Mouse (Mus musculus) c-Kit-positive CD71-positive TER-119-positive erythroid progenitor cells, embryonic 14.5 days (primary cell): ENCODE results near the gene Crcp.
"Not testable (repeated sequence)": the region's sequence is repeated elsewhere in the genome, so short reads cannot be mapped to it uniquely, and the experiment has no call there.

Source experiments
- DNase-seq: peaks from one replicate; pipeline ENCODE4 v3.0.0-alpha.2; 2013; ENCODE audit warnings: low spot score

The Crcp gene

DNA sequence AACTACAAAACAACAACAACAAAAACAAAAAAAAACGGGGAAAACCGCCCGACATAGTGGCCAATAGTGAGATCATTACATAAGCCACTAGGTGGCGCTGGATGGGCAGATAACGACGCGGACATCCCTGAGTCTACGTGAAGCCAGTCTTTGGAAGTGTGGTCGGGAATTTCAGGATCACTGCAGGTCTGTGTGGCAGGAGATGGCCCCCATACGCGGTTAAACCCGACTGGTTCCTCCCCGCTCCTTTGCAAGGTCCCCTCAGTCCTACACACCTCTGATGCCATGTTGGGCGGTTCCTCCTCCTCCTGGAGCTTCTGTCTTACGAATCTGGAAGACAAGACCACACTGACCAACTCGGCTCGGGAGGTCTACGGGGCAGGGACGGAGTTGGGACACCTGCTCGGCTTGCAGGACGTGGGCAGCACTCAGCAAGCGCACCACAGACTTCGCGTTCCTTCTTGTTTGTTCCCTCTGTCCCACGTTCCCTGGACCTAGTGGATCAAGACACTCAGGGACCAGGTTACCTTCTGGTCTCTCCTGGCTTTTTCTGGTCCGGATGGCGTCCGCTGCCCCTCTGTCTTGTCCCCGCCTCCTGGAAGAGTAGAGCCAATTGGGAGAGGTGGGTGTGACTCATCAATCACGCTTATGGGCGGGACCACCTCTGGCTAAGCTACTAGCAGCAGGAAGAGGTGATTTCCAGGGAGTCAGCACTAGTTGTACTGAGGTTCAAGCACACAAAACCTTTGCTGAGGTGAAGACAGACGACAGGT is 5.1 kb upstream of the Crcp start:
- peak; percentile 83 for DNase-seq

DNA sequence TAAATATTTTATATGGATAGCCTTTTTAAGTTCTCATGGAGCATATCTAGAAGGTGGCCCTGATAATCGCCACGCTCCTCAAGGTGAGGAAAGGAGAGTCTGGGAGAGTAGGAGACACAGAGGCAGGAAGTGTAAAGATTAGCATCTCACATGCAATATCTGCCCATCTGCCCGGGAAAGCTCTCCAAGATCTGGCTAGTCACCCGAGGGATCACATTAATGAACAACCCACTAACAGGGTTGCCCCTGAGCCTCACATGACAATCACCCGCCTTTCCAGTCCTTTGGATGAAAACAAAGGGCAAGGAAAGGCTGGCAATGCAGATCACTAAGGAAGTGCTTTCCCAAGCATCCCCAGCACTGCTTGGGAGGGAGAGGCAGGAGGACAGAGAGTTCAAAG is 2.0 kb upstream of the Crcp start:
- no peak for DNase-seq

DNA sequence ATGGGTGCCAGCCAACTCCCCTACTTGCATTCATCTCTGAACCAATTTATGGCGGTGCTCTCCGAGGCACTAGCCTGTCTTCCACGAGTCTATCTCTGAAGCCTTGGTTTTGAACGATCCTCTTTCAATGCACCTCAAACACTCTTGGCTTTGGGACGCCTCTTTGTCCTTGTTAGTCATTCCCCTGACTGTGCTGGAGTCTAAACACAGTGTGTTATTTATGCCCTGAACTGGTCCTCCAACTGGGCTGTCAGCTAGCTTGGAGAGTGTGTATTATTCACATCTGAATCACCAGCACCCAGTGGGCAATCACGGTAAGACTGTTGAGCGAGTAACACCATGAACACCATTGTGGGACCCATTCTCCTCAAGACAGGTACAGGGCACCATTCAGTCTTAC is 1.4 kb upstream of the Crcp start:
- DNase-seq: no peak

DNA sequence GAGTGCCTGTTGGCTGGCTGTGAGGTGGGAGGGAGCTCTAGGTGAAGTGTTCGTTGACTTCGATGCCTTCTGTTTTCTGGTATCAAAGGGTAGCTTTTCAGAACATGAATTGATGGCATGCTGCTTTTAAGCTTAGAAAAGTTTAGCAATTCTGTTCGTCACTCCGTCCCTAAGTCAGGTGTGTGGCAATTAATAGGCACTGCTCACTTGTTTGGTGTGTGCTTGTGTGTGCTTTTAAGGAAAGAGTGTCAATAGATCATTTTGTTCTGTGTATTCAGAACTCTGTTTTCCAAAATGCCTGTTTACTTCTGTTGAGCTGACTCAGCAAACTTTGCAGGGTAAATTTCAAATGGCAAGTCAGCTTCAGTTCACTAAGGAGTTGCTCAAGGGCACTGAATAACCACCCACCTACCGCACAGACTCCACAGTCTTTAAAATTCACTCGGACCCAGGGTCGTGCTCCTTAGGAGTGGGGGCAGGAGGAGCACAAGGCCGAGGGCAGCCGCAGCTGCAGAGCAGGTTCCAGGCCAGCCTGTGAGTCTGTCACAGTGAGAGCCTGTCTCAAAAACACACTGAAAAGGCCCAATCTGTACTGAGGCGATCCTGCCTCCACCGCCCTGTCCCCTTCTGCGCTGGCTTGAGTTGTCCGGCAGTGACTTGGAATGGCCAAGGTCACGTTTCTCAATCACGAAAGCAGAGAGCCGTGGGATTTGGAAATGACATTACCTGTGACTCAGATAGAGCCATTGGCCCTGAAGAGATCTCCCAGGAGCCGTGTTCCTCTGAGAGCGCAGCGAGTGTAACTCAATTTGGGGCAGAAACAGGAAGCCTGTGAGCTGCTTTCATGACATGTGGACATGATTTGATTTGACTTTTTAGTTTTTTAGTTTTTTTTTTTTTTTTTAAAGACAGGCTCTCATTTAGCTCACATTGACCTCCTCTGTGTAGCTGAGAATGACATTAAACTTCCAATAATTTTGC is 2.6 kb downstream of the Crcp start:
- no peak for DNase-seq

DNA sequence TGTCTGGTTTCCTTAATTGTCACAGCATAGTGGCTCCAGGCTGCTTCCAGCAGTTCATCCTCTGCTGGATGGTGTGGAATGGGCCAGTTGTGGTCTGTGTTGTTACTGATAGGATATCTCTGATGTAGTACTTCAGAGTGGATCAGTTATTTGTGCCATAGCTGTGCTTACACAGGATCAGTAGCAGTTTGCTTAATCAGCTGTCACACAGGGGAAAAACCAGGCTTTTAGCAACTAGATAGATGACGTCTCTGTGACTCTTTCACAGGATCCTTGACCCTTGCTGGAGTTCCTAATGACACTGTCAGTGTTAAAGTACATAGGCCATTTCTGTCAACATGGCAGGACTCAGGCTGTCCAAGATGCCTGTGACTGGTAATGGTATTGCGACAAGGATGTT is 4.8 kb downstream of the Crcp start:
- DNase-seq: no peak

DNA sequence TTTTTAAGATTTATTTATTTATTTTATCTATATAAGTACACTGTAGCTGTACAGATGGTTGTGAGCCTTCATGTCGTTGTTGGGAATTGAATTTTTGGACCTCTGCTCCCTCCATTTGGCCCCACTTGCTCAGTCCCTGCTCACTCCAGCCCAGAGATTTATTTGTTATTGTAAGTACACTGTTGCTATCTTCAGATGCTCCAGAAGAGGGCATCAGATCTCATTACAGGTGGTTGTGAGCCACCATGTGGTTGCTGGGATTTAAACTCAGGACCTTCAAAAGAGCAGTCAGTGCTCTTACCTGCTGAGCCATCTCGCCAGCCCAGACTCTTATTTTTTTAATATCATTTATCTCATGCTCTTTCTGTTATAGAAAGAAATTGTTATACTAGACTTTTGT is 7.2 kb downstream of the Crcp start:
- not testable (repeated sequence) for DNase-seq

DNA sequence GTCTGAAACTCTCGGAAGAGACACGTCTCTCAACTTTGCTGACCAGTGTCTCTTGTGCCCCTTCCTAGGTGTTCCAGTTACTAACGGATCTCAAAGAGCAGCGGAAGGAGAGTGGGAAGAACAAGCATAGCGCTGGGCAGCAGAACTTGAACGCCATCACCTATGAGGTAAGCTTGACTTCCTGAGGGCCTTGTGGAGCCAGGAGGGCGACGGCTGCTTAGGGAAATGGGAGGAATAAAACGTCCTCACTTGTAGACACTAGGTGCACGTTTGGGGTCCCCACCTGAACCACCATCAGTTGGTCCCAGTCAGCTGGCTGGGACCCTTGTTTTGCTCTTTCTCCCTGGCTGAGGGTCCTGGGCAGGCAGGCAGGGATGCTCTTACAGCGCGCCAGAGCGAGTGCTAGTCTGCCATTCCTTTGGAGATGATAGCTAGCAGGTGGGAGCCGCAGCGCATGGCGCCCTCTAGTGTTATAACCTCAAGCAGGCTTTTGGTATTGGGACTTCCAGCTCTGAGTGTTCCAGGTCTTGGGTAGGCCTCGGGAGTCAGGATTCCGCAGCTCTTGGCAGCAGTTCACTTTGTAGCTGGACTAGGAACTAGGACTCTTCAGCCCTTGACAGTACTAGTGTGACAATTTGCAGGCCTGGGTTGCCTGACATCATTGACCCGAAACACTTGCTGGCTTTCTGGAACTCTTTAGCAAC is 8.8 kb downstream of the Crcp start:
- peak; percentile 63 for DNase-seq

DNA sequence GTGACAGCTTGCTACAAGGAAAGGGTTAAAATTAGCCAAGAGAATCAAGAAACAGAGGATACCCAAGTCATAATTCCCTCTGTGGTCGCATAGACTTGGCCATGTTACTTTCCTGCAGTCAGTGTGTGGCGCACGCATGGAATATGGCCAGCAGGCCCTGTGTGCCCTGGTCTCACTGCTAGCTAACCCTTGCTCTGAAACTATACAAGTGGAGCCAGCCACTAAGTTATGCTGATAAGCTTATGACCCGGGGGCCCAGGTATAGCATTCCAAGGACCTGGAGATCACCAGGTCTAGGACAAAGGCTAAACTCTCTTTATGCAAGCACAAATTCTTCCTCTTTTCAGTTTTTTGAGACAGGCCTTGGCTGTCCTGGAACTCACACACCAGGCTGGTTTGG is 11.7 kb downstream of the Crcp start:
- DNase-seq: no peak

DNA sequence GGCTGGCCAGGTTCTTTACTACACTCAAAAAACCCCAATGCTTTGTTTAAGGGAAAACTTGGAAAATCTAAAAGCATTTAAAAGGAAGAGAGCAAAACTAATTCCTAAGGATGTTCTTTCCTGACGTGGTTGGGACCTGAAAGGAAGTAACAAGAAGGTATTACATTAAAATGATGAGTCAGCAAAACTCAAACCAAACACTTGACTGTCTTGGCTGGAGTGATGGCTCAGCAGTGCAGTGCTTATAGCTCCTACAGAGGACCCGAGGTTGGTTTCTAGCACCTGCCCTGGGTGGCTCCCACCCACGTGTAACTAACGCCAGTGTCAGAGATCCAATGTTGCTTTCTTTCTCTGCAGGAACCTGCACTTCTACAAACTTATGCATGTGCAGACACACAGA is 12.2 kb downstream of the Crcp start:
- no peak for DNase-seq

DNA sequence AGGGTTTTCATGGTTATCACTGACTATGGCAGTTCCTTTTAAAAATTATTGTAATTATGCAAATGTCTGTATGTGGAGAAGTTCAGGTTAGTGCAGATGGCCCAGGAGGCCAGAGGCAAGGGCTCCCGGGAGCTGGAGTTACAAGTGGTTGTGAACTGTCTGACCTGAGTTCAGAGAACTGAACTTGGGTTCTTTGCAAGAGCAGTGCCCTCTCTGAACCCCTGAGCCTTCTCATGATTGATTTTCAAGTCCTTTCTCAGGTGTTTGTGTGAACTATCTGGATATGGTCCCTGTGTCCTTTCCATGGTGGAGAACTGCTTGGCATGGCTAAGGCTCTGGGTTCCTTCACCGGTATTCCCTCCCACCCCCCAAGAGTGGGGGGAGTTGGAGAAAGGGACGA is 14.7 kb downstream of the Crcp start:
- no peak for DNase-seq

DNA sequence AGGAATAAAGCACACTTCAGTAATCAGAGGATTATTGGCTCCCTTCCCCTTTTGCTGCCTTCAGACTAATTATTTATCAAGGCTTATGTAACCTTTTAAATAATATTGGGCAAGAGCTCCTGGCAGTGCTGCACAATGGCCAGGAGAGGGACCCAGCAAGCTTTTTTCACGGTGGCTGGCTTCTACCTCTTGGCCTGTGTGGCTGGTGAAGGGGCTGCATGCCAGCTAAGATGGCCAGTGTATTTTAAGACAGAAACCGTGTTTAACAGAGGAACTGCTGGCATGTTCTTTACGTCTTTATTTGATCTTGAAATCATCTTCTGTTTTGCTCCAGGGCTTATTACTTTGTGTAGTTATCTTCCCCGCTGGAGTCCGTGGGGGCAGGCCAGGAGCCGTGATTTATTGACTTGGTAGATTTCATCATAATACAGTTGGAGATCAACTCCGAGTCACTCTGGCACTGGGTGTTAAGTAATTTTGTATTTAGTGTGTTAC is 15.2 kb downstream of the Crcp start:
- no peak for DNase-seq

DNA sequence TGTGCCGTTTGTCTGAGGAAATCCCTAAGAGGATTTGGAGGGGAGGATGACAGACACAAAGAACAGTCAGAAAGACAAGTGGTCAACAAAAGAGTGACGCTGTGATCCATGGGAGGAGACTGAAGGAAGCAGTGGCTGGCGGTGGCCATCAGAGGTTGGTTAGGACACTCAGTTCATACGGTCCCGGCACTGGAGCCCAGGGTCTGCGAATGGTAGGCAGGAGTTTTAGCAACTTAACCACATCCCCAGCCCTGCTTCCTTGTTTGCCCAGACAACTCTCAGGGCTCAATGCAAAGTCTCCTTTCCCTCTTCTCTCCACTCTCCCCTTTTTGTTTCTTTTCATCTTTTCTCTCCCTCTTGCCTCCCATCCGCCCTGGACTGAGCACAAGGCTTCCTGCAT is 17.0 kb downstream of the Crcp start:
- DNase-seq: no peak

DNA sequence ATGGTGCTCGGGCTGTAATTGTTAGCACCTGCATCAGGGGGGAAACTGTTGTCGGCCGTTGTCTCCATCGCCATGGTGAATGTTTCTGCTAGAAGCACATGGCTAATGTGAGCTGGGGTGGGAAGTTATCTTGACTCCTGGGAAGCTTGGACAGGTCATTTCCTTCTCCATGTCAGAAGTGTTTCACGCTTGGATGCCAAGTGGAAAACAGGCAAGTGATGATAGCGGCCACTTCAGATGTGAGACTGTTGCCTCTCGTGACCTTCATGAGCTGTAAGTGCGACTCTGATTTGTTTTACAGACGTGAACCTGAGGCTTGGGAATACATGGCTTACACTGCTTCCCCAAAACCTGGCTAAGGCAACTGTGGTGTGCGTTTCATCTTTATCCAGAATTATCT is 17.5 kb downstream of the Crcp start:
- DNase-seq: no peak

DNA sequence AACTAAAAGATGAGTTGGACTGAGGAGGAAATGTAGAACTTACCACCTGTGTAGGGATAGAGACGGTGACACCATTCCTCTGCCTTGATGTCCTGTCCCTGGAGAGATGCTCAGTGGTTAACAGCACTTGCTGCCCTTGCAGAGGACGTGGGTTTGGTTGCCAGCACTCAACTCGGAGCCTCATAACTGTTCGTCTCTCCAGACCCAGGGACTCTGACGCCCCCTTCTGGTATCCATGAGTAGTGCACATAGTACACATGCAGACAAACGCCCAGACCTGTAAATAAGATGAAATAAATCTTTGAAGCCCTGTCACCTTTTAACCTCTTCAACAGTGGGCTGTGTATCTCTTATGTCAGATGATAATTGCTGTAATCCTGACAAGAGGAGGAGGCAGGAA is 17.9 kb downstream of the Crcp start:
- DNase-seq: peak; percentile 22

DNA sequence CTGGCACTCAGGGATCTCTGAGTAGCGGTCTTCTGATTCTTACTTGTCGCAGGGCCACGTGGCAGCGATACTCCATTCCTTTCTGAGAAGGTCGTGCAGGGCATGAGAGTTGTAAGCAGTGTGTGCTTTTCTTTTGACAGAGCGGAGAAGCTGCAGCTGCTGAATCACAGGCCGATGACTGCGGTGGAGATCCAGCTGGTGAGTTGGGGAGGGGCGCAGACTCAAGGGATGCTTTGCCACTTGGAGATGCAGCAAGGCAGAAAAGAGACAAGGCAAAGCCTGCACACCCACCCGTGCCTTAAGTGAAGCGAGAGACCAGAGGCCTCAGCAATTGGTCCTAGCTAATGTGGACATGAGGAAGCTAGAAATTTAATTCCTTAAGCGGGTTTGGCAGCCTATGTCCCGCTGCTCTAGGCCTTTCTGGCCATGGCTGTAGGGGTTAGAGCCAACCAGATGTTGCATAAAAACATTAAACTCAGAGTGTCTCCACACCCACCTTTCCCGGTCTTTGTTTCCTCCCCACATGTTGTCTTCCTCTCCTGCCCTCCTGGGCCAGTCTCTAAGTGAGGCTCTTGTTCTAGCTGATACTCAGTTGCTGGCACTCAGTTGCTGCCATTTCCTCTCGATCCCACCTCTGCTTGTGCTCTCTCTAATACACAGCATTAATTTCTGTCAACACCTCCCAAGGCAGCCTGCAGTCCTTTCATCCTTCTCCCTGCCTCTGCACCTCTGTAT is 19.9 kb downstream of the Crcp start:
- DNase-seq: no peak

DNA sequence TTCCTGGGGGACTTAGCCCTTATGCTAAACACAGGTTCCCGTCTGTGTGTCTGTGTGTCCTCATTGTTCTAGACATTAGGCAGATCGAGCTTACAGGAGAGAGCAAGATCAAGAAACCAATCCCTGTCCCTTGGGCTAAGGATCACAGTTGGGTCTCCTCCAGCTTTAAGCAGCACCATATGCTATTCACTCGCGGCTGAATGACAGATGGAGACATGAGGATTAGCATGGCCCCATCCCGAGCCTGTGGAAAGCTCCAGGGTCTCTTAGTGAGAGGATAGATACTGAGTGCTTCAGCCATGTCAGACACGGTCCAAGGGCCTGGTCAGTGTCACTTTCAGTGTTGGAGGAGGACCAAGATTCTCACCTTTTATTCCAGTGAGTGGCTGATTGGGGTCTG is 21.3 kb downstream of the Crcp start:
- no peak for DNase-seq

DNA sequence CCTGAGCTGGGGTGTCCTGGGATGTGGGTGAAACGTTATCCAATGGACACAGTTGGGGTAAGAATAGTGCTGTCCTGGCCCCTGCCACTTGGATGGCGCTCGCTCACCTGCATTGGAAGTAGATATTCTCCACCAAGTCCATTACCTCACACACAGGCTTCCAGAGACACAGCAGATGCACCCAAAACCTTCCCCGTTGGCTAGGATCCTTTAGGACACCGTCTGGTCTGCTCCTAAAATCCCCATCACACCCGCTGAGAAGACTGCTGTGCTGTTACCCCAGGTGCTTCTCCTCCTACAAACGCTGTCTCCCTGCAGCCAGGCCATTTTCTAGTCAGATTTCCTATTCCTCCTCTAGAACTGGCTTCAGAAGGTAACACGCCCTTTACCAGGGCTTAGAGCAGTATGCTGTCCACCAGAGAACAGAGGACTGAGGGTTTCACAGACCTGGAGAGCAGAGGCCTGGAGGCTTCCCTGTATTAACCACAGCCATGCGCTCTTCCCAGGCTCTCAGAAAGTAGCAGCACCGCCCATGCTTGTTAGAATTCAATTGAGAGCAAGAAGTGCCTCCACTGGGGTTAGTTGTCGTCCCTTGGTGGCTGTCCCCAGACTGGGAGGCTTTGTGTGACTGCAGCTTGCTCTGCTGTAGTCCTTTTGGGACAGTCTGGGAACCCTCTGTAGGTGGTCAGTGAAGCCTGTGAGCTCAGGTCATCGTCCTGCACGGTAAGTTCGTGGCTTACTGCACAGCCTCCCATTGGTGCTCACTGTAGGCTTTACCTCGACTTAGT is 22.2 kb downstream of the Crcp start:
- DNase-seq: no peak

DNA sequence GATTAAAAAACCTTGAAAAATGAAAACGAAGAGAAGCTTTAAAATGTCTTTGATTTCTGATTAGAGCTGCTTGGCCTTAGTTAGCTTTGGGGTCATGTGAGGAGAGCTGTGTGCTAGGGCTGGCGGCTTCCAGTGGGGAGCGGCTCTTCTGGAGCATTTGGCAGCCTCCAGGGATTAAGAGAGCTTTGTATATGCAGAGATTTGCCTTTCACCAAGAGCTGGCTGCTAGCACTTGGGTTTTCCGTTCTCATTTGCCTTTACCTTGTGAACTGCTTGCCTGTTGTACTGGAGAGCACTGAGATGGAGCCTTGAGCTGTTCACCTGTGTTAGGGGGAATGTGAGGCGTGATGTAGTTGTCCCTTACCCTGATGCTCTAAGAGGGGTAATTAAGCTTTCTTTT is 23.4 kb downstream of the Crcp start:
- no peak for DNase-seq

DNA sequence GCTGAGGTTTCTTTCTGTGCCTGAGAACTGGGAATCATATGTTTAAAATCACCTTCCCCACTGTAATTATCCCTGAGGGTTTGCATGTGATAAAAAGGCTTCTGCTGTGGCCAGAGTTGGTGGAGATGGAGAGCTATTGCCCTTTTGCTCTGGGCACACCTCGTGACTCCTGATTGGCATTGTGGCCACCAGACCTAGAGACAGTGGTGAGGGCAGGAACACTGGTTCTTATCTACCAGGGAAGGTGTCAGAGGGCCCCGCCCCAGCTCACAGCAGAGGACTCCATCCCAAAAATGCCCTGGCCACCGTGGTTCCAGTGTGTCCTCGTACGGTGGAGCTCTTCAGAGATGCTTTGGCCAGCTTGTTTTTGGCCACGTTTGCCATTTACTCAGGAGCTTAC is 23.9 kb downstream of the Crcp start:
- no peak for DNase-seq

DNA sequence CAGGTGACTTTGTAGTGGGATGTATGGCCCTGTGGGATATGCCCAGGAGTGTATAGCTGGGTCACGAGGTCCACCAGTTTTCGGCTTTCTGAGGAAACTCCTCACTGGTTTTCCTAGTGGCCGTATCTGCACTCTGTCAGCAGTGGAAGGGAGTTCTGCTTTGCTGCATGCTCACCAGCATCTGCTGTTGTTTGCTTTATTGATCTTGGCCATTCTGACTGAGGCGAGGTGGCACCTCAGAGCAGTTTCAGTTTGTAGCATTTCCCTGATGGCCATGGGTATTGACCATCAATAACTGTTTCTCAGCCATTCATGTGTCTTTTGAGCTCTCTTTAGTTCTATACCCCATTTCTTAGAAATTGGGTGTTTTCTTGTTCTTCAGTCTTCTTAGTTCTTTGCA is 26.6 kb downstream of the Crcp start:
- no peak for DNase-seq

DNA sequence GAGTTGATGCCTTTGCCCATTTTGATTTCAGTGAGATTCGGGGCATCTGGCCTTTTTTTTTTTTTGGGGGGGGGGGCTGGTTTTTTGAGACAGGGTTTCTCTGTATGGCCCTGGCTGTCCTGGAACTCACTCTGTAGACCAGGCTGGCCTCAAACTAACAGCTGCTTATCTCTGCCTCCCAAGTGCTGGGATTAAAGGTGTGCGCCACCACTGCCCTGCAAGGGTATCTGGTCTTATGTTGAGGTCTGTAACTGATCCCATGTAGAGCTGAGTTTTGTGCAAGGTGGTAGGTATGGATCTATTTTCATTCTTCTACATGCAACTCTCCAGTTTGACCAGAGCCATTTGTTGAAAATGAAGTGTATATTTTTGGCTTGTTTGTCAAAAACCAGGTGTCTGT is 27.2 kb downstream of the Crcp start:
- DNase-seq: no peak
